Comparison of ENCODE assay signal across 9 mouse cellular contexts in the genomic region with DNA sequence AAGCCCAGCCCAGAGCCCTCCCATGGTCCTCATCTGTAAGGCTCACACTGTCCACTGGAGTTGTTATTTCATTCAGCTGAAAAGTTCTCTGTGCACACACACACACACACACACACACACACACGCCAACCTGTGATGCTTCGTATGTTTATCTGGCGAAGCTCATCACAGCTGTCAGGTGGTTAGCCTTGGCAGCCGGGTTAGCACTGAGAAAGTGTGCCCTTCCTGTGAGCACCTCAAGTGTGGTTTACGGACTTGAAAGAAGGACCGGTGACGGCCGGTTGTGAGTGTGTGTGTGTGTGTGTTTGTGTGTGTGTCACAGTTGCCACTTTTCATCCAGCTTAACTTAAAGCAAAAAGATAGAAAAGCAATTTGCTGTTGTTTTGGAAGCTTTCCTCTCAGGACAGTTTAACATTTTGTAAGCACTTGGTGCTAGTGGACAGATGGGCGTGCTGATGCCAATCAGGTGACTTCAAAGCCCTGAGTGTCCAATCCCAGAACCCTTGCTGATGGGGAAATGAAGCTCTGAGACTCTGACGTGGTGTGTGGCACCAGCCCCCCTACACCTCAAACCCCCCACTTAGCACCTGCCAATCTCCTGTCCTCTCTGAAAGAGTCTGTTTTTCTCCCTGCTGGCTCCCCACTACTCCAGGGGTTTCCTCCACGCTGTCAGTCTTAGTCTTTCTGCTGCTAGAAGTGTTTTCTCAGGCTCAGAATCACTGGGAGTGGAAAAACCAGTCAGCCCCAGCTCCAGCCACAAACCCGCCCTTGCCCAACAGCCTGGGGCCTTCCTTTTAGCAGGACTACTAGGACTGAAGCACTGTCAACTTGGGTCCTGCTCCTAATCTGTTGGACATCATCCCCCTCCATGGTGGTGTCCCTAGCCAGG.
A peak's percentile ranks its signal among the peaks of the same experiment; 100 is the strongest.
DNase-seq lines count a peak whose midpoint lies in the region; ATAC-seq and TF ChIP-seq lines count a peak whose summit lies in the region.
"Had no signal": no experiment of that assay in that cellular context is flagged by ENCODE, and none has a peak within 500 bp of the region (broad histone marks: within the 10 kb centered on the region; RNA-seq: fewer than 3 reads in every experiment).

No protein-coding gene starts in this region.

- H3K9me3 ChIP-seq in heart, embryonic 15.5 days (replicated peaks): no peaks in the 10 kb centered on the region
- H3K9me3 ChIP-seq in stomach, embryonic 14.5 days (ENCODE audit: control insufficient read depth, low read depth, low read length): no peaks in the 10 kb centered on the region
- no peaks in the 10 kb centered on the region for H3K9me3 ChIP-seq in stomach, postnatal 0 days (ENCODE audit: control insufficient read depth, low read length)

- H3K4me3 ChIP-seq in heart, embryonic 15.5 days: no peak overlapping the region
- no peak overlapping the region for H3K4me3 ChIP-seq in stomach, embryonic 14.5 days (ENCODE audit: low read depth, low read length)
- H3K4me3 ChIP-seq in stomach, postnatal 0 days (ENCODE audit: low read depth, low read length): no peak overlapping the region

- TF ChIP-seq CTCF in stomach, postnatal 0 days (IDR thresholded peaks at IDR 0.05; ENCODE audit: low read depth): no peak

- no peak overlapping the region for H3K9ac ChIP-seq in heart, embryonic 15.5 days
- no peak overlapping the region for H3K9ac ChIP-seq in stomach, embryonic 14.5 days (replicated peaks; ENCODE audit: low read depth, low read length)
- no peak overlapping the region for H3K9ac ChIP-seq in stomach, postnatal 0 days (ENCODE audit: low read length)

- H3K27me3 ChIP-seq in heart, embryonic 15.5 days: no peaks in the 10 kb centered on the region
- H3K27me3 ChIP-seq in stomach, embryonic 14.5 days (ENCODE audit: control insufficient read depth, insufficient read depth, low read length): no peaks in the 10 kb centered on the region
- H3K27me3 ChIP-seq in stomach, postnatal 0 days (ENCODE audit: control insufficient read depth, insufficient read depth, low read length): no peaks in the 10 kb centered on the region

- ATAC-seq in heart, embryonic 15.5 days (replicated peaks; ENCODE audit: insufficient number of reproducible peaks, insufficient read depth, low FRiP score, low read depth): no peak
- ATAC-seq in stomach, embryonic 14.5 days (ENCODE audit: insufficient number of reproducible peaks, insufficient read depth, low FRiP score, low read depth): 0 out of 2 replicates have a peak, but pooled peaks have one; percentile 18
- ATAC-seq in stomach, postnatal 0 days (ENCODE audit: low FRiP score, low TSS enrichment): no peak

- intact Hi-C loops in heart, postnatal 36 days (cut with DNase I): no loop called here

- WGBS in heart, embryonic 15.5 days: 67% methylated on average over 12 of the region's 12 CpGs
- 74% methylated on average over 12 of the region's 12 CpGs for WGBS in stomach, embryonic 14.5 days
- WGBS in stomach, postnatal 0 days: 79% methylated on average over 12 of the region's 12 CpGs

- no peaks in the 10 kb centered on the region for H3K36me3 ChIP-seq in heart, embryonic 15.5 days
- H3K36me3 ChIP-seq in stomach, embryonic 14.5 days (ENCODE audit: control insufficient read depth, insufficient read depth, low read length): no peaks in the 10 kb centered on the region
- no peaks in the 10 kb centered on the region for H3K36me3 ChIP-seq in stomach, postnatal 0 days (ENCODE audit: control insufficient read depth, insufficient read depth, low read length)

- peak overlapping the region; percentile 69 for H3K27ac ChIP-seq in heart, embryonic 15.5 days
- no peak overlapping the region for H3K27ac ChIP-seq in stomach, embryonic 14.5 days (ENCODE audit: low read length)
- H3K27ac ChIP-seq in stomach, postnatal 0 days (replicated peaks): no peak overlapping the region

- H3K4me2 ChIP-seq in heart, embryonic 15.5 days: no peak overlapping the region
- H3K4me2 ChIP-seq in stomach, embryonic 14.5 days (replicated peaks; ENCODE audit: low read depth, low read length): no peak overlapping the region
- no peak overlapping the region for H3K4me2 ChIP-seq in stomach, postnatal 0 days (replicated peaks; ENCODE audit: low read depth)

- H3K4me1 ChIP-seq in heart, embryonic 15.5 days (replicated peaks): peaks cover 38% of the 10 kb centered on the region
- 0 out of 2 replicates have a peak, but pooled peaks cover 4% of the 10 kb centered on the region for H3K4me1 ChIP-seq in stomach, embryonic 14.5 days (ENCODE audit: control insufficient read depth, insufficient read depth, low read length)
- H3K4me1 ChIP-seq in stomach, postnatal 0 days (replicated peaks; ENCODE audit: control insufficient read depth, insufficient read depth): no peaks in the 10 kb centered on the region

- no peak for DNase-seq in heart, postnatal 36 days
- no peak for DNase-seq in stomach, postnatal 0 days (ENCODE audit: low spot score)
- DNase-seq in induced T-regulatory cell, adult 2 months (ENCODE audit: low read depth): peak; percentile 17
- DNase-seq in thymus, postnatal 4 days: peak; percentile 80
- no peak for DNase-seq in cerebellum, postnatal 10 days
- DNase-seq in testis, postnatal 10 days (ENCODE audit: low spot score): no peak
- DNase-seq: embryo, embryonic 11 days had no signal

- no peak for TF ChIP-seq EP300 in stomach, postnatal 0 days (optimal IDR thresholded peaks at IDR 0.05)

Comparison
In these comparisons a context has a peak if more than half of its experiments do, and no peak if none do; other contexts are left out.
1. DNase-seq: peak in induced T-regulatory cell, adult 2 months (single experiment) and thymus, postnatal 4 days (single experiment); none in heart, postnatal 36 days (0 of 2), stomach, postnatal 0 days (single experiment), cerebellum, postnatal 10 days (0 of 2) and testis, postnatal 10 days (single experiment).